Mouse (Mus musculus): ENCODE results near the gene B2m.

B2m gene

GRCm38 (mm10) chr2:122149716-122150115, 2.2 kb downstream of the B2m start:
- in situ Hi-C loops (cut with MboI, MseI) = loop anchor here (5.0 kb wide), 1 partner anchor 32 kb away; the partner anchor contains the start of gene Spg11

- in situ Hi-C loops (cut with MboI, MseI) = loop anchor here (5.0 kb wide), 1 partner anchor 34 kb away; the partner anchor contains the start of gene Spg11
Measured at GRCm38 (mm10) chr2:122151221-122151620, 3.7 kb downstream of the B2m start.

- in situ Hi-C loops (cut with MboI, MseI) = loop anchor here (5.0 kb wide), 1 partner anchor 36 kb away; the partner anchor contains the start of gene Spg11
Measured at GRCm38 (mm10) chr2:122152850-122153249, 5.4 kb downstream of the B2m start.

- in situ Hi-C loops (cut with MboI, MseI) = loop anchor here (5.0 kb wide), 1 partner anchor 37 kb away; the partner anchor contains the start of gene Spg11
Measured at GRCm38 (mm10) chr2:122153681-122154365, 6.3 kb downstream of the B2m start.

GRCm38 (mm10) chr2:122154479-122154878, 7.0 kb downstream of the B2m start:
- in situ Hi-C loops (cut with MboI, MseI) = loop anchor here (5.0 kb wide), 1 partner anchor 37 kb away; the partner anchor contains the start of gene Spg11

GRCm38 (mm10) chr2:122155292-122155691, 7.8 kb downstream of the B2m start:
- in situ Hi-C loops (cut with MboI, MseI) = no loop called here

DNA sequence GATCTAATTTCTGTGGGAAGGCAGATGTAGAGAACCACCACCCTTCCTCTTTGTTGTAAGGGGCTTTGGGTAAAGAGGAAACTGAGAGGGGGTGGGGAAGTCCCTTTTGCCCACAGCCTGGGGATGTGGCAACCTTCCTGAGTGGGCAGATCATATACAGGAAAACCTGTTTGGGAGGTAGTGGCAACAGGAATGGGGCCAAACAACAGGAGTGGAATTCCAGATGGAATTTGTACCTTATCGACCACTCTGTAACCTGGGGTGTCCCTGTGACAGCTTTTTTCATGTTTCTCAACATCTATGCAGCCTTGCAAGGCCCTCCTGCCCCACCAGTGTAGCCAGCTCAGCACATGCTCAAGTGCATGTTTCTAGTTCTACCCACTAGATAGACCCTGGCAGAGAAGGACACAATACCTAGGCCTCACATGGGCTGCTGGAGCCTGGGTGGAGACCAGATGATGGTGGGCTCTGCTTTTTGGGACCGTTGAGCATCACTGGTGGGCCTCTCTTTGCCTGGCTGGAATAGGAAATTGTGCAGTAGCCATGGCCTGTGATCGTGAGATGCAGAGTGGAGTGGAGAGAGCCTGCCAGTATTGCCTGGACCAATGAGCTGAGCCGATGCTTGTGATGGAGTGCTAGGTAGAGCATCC, 8.7 kb downstream of the B2m start:
- in situ Hi-C loops (cut with MboI, MseI) = no loop called here

- in situ Hi-C loops (cut with MboI, MseI) = no loop called here
Measured at GRCm38 (mm10) chr2:122157561-122157960, 10.1 kb downstream of the B2m start.

DNA sequence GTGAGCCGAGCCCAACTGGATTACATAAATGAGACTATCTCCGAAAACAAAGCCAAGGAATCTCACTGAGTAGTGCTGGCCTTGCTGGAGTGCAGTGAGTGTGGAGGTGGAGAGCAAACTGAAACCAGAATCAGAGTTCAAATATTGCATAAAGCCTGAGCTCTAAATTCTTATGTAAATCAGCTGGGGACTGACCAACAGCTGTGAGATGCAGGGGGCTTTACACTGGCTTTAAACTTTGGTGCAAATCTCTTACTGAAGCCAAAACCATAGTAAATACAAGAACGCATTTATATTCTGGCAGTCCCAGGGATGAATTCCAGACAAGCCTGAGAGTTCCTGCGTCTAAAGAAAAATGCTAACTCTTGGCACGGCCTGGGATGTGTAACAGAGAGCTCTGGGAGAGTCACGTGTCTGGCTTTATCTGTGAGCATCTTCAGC, 10.9 kb downstream of the B2m start:
- in situ Hi-C loops (cut with MboI, MseI) = no loop called here

- in situ Hi-C loops (cut with MboI, MseI) = no loop called here
Measured at GRCm38 (mm10) chr2:122159667-122160066, 12.2 kb downstream of the B2m start.

DNA sequence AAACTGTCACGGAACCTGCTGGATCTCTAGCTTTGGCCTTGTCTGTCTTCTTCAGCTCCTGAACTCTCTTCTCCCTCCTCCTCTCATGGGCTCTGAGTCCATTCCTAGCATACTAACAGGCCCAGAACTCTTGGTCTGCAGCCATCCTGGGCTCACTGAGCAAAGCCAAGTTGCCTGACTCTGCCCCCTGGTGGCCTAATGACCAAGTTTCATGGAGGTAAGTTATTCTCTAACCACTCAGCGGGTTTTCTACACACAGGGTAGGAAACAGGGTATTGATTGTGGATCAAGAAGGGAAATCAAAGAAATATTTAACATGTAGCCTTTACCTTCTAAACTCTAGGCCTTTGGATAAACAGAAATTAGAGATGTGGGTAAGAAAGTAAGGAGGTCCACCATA, 13.2 kb downstream of the B2m start, which contains the start of gene Trim69:
Trim69 (plus strand) TSS at position 21 of the 400 bp plus-strand sequence.
- in situ Hi-C loops (cut with MboI, MseI) = no loop called here

GRCm38 (mm10) chr2:122161542-122161941, 14.1 kb downstream of the B2m start:
- in situ Hi-C loops (cut with MboI, MseI) = no loop called here

DNA sequence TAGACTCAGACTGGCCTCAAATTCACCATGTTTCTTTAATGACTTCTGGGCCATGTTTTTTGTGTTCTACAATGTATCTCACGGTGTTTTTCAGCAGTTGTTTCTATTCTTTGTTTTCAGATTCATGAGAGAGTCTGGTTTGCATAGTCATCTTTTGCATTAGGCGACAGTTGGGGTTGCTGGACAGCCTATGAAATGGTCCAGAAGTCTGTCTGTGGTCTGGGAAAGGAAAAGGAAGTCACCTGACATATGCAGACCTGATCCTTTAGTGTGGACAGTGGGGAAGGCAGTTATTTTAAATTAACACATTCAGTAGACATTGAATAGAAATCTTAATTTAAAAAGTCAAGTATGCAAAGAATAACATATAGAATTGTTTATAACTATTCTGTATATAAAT, 15.0 kb downstream of the B2m start:
- in situ Hi-C loops (cut with MboI, MseI) = no loop called here

- in situ Hi-C loops (cut with MboI, MseI) = no loop called here
Measured at GRCm38 (mm10) chr2:122163430-122164195, 16.1 kb downstream of the B2m start.

DNA sequence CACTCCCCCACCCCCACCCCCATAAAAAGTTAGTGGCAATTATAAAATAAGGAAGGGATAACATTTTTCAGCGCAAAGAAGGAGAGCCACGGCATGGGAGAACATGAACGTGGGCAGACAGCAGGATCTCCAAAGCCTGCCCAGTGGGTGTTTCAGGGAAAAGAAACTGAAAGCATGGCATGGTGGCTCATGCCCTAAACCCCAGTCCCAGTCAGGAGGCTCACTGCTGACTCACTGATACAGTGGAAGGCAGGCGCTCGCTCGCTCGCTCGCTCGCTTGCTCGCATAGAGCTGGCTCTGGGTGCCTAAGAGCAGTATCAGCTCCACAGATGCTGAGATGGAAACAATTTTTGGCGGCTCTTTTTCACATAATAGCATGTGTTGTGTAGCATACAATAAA, 16.8 kb downstream of the B2m start:
- in situ Hi-C loops (cut with MboI, MseI) = no loop called here

- in situ Hi-C loops (cut with MboI, MseI) = loop anchor here (5.0 kb wide), 1 partner anchor 76 kb away; no protein-coding TSS in a partner anchor
Measured at GRCm38 (mm10) chr2:122171292-122171691, 23.8 kb downstream of the B2m start.

DNA sequence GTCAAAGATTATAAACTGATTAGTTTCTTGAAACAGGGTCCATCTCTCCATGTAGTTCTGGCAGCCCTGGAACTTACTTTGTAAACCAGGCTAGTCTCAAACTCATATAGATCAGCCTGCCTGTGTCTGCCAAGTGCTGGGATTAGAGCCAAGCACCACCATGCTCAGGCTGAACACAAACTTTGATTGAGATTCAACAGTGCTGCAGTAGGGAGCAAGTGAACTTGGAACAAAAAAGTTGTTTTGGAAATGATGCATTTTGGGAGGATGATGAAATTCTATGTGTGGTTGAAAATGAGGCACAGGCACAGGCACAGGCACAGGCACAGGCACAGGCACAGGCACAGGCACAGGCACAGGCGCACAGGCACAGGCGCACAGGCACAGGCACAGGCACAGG, 24.7 kb downstream of the B2m start:
- in situ Hi-C loops (cut with MboI, MseI) = loop anchor here (5.0 kb wide), 1 partner anchor 75 kb away; no protein-coding TSS in a partner anchor

- in situ Hi-C loops (cut with MboI, MseI) = no loop called here
Measured at GRCm38 (mm10) chr2:122180051-122180822, 32.8 kb downstream of the B2m start.

DNA sequence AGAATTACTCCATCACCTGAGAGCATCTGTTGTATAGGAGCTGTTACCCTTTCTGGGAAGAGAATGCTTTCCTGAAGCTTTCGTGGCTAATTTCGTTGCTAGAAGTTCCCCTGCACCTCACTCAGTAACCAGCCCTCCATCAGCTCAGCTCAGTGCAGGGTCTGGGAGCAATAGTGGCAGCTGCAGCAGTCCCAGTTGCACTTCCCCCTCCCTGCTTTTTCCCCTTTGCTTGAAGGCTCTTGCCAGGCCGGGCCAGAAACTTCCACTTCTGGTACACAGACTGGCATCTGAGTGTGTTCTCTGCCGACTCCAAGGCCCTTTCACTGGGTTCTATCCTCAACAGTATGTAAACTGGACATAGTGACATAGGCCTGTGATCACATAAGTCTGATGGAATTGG, 37.6 kb downstream of the B2m start:
- in situ Hi-C loops (cut with MboI, MseI) = no loop called here

DNA sequence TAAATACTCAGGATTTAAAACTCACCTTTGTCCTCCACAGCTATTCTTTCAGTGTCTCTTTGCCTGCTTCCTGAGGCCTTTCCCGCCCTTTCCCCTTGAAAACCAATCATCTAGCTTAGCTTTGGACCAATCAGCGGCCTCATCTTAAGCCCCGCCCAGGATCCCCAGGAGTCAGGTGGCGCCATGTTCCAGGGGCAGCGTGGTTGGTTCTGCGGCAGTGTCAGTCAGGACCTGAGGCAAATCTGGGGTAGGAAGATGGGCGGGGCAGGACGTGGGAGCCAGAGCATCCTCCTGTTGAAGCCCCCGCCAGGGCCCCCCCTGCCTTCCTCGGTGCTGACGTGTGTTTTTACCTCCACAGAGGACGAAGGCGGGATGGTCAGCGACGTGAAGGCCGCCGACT, 38.6 kb downstream of the B2m start, which contains the start of the genes Patl2 and Terb2:
Patl2 (minus strand) TSS at position 84 of the 400 bp plus-strand sequence.
Terb2 (plus strand) TSS at position 167 of the 400 bp plus-strand sequence.
- in situ Hi-C loops (cut with MboI, MseI) = no loop called here

DNA sequence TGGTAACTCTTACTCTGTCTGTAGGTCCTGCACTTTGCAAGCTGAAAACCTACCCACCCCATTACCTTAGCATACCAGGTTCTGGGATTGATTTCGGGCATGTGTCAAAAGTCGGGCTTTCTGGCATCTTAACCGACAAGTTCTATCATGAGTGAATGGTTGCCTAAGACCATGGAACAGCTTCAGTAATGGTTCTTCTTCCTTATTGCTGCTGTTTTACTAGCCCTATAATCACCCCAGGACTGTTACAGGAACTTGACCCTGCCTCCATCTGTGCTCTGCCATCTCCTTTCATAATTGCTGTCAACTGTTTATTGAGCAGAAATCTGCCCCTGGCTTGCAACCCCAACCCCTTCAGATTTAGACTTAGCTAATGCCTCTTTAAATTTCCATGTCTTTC, 39.3 kb downstream of the B2m start:
- in situ Hi-C loops (cut with MboI, MseI) = no loop called here

Data from T-helper 2 cell (primary cell).